Mouse (Mus musculus) gastrocnemius, postnatal 14 days (tissue): ENCODE measurements at regions not wholly inside any gene's neighbourhood (a gene's known extent, or its start where the extent isn't known, plus 50 kb on each side); places are given as distances from the start of the nearest gene placed in this dataset.
"Not testable (repeated sequence)": the region's sequence is repeated elsewhere in the genome, so short reads cannot be mapped to it uniquely, and the experiment has no call there.

Source experiments
- DNase-seq: peaks from one replicate; pipeline ENCODE4 v3.0.0; 2021; ENCODE audit warnings: mixed read lengths
- intact Hi-C: fragments of 180-260 bp; cut with DNase I; formaldehyde crosslinking; loops from one replicate; pipeline ENCODE4 v1.15.1; 2025; ENCODE audit warnings: low total_unique reads

- DNase-seq = no peak
- intact Hi-C loops = no loop called here
These were observed 99.2 kb upstream of the Jarid2 start for GRCm38 (mm10) chr13:44630061-44630460.

DNA sequence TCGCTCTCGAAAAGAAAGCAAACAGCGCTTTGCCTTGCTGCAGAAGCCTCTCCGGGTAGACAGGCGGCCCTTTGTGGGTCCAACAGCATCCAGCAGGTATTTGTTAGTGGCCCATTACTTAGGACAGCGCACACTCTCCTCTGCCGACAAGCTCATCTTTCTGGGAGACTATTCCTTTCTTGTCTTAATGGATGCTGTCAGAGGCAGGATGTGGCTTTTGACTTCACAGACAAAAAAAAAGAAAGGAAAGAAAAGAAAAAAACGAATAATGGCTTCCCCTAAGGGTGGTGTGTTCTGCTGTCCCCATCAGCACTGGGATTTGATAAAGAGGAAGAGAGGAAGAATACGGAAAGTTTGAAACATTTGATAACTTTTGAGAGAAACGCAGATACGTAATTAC lies 94.7 kb upstream of the Jarid2 start:
- intact Hi-C loops = no loop called here
- no peak for DNase-seq

DNA sequence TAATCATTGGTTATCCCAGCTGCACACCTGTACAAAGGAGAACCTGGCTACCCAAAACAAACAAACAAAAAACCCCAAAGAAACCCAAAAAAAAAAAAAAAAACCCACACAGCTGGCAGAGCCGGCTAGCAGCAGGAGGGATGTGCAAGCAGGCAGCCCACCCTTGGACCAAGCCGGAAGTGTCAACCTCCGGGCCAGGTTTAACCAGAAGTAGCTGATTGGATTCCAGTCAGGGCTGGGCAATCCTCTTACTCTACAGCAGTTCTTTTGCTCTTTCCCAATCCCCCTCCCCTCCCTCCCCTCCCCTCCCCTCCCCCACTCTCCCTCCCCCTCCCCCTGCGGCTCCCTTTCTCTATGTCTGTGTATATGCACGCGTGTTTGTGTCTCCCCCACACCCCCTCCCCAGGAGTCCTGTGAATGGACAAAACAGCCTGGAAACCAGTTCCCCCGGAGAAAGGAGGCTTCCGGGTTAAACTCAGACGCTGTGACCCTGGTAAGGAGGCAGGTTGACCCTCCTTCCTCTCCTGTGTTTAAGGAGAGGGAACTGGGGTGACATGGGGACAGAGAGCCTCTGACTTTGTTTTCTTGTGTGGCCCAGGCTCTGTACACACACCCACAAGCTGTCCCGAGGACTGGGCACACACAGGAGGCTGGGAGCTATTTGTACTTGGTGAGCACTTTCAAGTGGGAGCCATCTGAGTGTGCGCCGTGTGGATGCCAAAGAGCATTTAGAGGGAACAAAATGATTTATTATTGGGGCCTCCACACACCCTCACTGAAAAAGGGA lies 93.9 kb upstream of the Jarid2 start:
- DNase-seq = no peak
- intact Hi-C loops = no loop called here

- no peak for DNase-seq
- intact Hi-C loops = no loop called here
These were observed 93.3 kb upstream of the Jarid2 start for GRCm38 (mm10) chr13:44636008-44636335.

DNA sequence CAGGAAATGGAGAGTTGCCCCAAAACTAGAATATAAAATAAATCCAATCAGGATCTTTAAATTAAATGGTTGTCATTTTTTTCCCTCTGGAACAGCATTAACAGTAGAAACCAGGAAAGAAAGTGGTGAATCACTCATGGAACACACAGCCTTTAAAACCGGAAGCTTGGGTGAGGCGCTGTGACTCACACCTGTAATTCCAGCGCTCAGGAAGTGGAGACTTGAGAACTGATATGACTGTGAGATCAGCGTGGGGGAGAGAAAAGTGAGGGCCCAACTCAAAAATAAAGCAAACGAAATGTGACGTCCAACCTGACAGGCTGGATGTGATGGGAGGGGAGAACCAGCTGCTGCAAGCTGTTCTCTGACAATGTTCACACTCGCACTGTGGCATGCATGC lies 86.9 kb upstream of the Jarid2 start:
- DNase-seq = no peak
- intact Hi-C loops = no loop called here

GRCm38 (mm10) chr13:44650052-44650451 lies 79.2 kb upstream of the Jarid2 start:
- intact Hi-C loops = no loop called here
- DNase-seq = no peak

- intact Hi-C loops = no loop called here
- DNase-seq = no peak
These were observed 77.7 kb upstream of the Jarid2 start for GRCm38 (mm10) chr13:44651259-44652238.

DNA sequence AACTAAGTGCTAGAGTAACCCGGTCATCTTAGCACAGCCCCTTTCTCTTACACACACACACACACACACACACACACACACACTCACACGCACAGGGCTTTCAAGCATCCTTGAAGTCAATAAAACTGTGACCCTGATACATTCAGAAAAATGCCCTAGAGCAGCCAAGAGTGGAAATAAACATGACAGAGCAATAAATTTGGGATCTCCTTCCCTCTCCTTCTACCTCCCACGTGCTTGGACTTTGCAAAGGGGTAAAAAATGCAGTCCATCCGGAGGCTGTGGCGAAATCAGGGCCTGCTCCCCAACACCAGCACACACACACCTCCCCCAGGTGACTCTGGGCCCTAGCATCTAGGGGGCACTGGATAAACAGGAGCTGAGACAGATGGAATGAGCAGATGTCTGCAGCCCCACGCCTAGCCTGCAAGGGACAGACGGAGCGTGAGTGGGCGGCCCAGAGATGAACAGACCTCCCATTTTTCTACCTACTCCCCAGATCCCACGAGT lies 71.3 kb upstream of the Jarid2 start:
- intact Hi-C loops = no loop called here
- DNase-seq = no peak

DNA sequence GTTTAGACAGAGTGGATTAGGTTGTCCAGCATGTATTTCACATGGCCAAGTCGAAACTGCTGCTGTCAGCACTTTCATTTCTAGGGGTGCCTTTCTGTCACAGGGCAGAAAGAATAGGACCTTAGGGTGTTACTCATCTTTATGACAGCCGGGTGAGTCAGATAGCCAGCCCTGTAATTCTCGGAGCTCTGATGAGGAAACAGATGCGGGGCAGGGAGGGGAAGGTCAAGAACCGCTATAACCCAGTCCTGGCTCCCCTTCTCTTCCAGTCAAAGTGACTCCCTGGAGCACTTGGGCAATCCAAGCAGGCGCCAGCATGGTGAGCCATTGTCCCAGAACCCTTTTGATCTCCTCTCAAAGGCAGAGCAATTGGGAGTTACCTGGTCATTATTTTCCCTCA lies 69.4 kb upstream of the Jarid2 start:
- DNase-seq = no peak

GRCm38 (mm10) chr13:44663062-44663461 lies 66.2 kb upstream of the Jarid2 start:
- DNase-seq = no peak
- intact Hi-C loops = no loop called here

More for the DNA sequence above, 69.4 kb upstream of the Jarid2 start:
- intact Hi-C loops = no loop called here

DNA sequence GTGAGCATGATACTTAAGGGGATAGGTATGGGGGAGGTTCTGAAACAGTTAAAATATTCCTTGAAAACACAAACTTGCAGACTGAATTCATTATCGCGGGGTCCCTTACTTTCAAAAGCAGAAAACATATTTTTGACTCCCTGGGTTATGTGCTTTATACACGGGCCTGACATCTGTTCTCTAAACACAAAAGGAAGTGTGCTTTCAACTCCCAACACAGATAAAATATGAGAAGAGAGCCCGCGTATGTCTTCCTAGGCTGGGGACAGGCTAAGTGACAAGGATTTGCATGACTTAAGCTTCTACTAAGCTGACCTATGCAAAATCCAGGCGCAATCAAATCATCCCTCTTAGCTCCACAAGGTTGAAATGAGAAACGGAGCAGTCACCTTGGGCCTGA lies 65.5 kb upstream of the Jarid2 start:
- DNase-seq = no peak
- intact Hi-C loops = no loop called here

GRCm38 (mm10) chr13:44669761-44670160 lies 59.5 kb upstream of the Jarid2 start:
- no peak for DNase-seq
- intact Hi-C loops = no loop called here

DNA sequence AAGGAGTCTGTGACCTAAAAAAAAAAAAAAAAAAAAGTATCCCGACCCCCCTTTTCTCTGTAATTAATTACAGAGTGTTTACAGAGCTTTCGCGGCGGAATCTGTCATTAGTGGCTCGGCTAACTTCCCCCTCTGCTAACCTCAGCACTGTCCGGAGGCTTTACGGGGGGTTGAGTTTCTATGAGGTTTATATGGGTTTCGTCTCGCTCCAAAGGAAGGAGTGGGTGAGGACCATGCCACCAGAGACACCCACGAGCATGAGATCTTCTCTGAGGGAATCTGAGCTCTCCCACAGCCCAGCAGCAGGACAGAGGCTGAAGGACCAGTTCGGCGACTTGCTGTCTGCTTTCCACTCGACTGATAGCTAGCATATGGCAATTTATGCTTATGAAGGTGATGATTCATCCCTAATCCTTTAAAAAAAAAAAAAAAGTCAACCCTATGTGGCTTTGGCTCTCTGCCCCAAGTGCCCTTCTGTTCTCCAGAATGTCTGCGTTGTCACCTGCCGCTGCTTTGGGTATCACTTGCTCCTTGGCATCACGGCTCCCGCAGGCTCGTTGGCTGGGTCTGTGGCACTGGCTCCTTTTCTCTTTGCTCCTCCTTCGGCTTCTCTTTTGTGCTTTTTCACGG lies 55.8 kb upstream of the Jarid2 start:
- no peak for DNase-seq

GRCm38 (mm10) chr13:44673967-44674357 lies 55.3 kb upstream of the Jarid2 start:
- intact Hi-C loops = no loop called here
- no peak for DNase-seq

More for the DNA sequence above, 55.8 kb upstream of the Jarid2 start:
- intact Hi-C loops = no loop called here

GRCm38 (mm10) chr13:44674926-44675650 lies 54.2 kb upstream of the Jarid2 start:
- intact Hi-C loops = no loop called here
- DNase-seq = no peak

GRCm38 (mm10) chr13:44676041-44676440 lies 53.2 kb upstream of the Jarid2 start:
- DNase-seq = no peak
- intact Hi-C loops = no loop called here

GRCm38 (mm10) chr13:44678121-44678520 lies 51.2 kb upstream of the Jarid2 start:
- intact Hi-C loops = no loop called here
- DNase-seq = no peak

DNA sequence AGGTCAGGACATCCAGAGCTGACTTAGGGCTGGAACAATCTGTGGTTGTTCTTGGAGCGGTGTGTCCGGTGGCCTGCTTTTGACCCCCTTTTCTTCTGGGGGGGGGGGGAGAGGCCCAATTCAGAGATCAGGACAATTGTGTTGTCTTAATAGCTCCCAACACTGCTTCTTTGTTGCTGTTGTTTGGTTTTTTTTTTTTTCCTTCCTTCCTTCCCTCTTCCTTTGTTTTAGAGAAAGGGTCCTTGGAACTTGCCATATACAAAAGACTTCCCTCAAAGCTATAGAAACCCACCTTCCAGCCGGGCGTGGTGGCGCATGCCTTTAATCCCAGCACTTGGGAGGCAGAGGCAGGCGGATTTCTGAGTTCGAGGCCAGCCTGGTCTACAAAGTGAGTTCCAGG lies 49.8 kb upstream of the Jarid2 start:
- DNase-seq, intact Hi-C loops: not testable (repeated sequence)
